Comparison of ENCODE assay signal across 19 mouse cellular contexts in genomic region chr14:118113116-118113515, GRCm38 (mm10). TPM values are rescaled to one million over a fixed set of nuclear protein-coding genes. Genes with fewer than 3 reads are reported as not detected.
DNase-seq lines count a peak whose midpoint lies in the region; ATAC-seq lines count a peak whose summit lies in the region.
"Had no signal": no experiment of that assay in that cellular context is flagged by ENCODE, and none has a peak within 500 bp of the region (broad histone marks: within the 10 kb centered on the region; RNA-seq: fewer than 3 reads in every experiment).

No protein-coding gene starts in this region.

- ATAC-seq in cerebellum, adult (ENCODE audit: insufficient number of reproducible peaks, low FRiP score, low TSS enrichment): no peak
- ATAC-seq: activated CD4-positive, CD25-positive, alpha-beta regulatory T cell, adult 4 months; forebrain, embryonic 13.5 days; forebrain, embryonic 15.5 days; forebrain, postnatal 0 days; Patski had no signal

- DNase-seq in 3T3-L1 (ENCODE audit: low read depth, low spot score) (peak; percentile 10), 416B (ENCODE audit: low read depth) (peak; percentile 17), ES-CJ7 (ENCODE audit: low read depth, low spot score) (peak; percentile 52), ZHBTc4 (ENCODE audit: low read depth, low spot score) (peak; percentile 70)
- DNase-seq in cerebellum, adult 11 months: no peak
- no peak for DNase-seq in adrenal gland, adult 18-20 months (ENCODE audit: low spot score in 2 of 2)
- DNase-seq: adrenal gland, adult 2 months; adrenal gland, postnatal 10 days; adrenal gland, postnatal 25 days; cerebellum, adult 18-20 months; cerebellum, adult 8-10 months; cerebellum, adult 9-11 months; cerebellum, postnatal 25 days; forebrain, postnatal 0 days had no signal

RNA-seq across cellular contexts. Expression of gene Tgds, which starts 19.4 kb away (rescaled TPM):
- 10 to 100 TPM; 13.9 TPM for total RNA-seq in adrenal gland, adult 18-20 months (2021)

RNA-seq across cellular contexts. Expression of gene Gpr180, which starts 23.8 kb away (rescaled TPM):
- 10 to 100 TPM; 21.1 to 27.3 TPM for total RNA-seq in adrenal gland, adult 18-20 months (2021)

Comparison
In these comparisons a context has a peak if more than half of its experiments do, and no peak if none do; other contexts are left out.
1. DNase-seq: peak in 3T3-L1 (single experiment), 416B (single experiment), ES-CJ7 (single experiment) and ZHBTc4 (single experiment); none in cerebellum, adult 11 months (single experiment) and adrenal gland, adult 18-20 months (0 of 2).